Mouse (Mus musculus): ENCODE measurements around the gene Zglp1. TPM values are rescaled to one million over a fixed set of nuclear protein-coding genes. Genes with fewer than 3 reads are reported as not detected.
"Not testable (repeated sequence)": the region's sequence is repeated elsewhere in the genome, so short reads cannot be mapped to it uniquely, and the experiment has no call there.

Zglp1 gene
- total RNA-seq, 2 experiments from 2014 or later = not detected

- intact Hi-C loops (cut with DNase I) = loop anchor here (2.0 kb wide), 1 partner anchor 64 kb away; no protein-coding TSS in a partner anchor
- peak; percentile 86 to 87 for DNase-seq
Observed at GRCm38 (mm10) chr9:21073044-21073840, 6.3 kb upstream of the Zglp1 start, which contains the start of the genes Gm49373 and Fdx1l. Gm49373 (minus strand) TSS chr9:21073096. Fdx1l (minus strand) TSS chr9:21073614.

- intact Hi-C loops (cut with DNase I) = loop anchor here (2.0 kb wide), 1 partner anchor 64 kb away; no protein-coding TSS in a partner anchor
Observed at GRCm38 (mm10) chr9:21072641-21073040, 5.7 kb upstream of the Zglp1 start.

GRCm38 (mm10) chr9:21062928-21063327 is 4.0 kb downstream of the Zglp1 start:
- intact Hi-C loops (cut with DNase I) = no loop called here

More at GRCm38 (mm10) chr9:21072641-21073040, 5.7 kb upstream of the Zglp1 start:
- no peak for DNase-seq

GRCm38 (mm10) chr9:21051578-21051977 is 15.3 kb downstream of the Zglp1 start:
- no peak for DNase-seq
- intact Hi-C loops (cut with DNase I) = no loop called here

More at GRCm38 (mm10) chr9:21062928-21063327, 4.0 kb downstream of the Zglp1 start:
- DNase-seq = no peak

GRCm38 (mm10) chr9:21045235-21045634 is 21.7 kb downstream of the Zglp1 start:
- intact Hi-C loops (cut with DNase I) = no loop called here
- DNase-seq = no peak

GRCm38 (mm10) chr9:21044785-21045184 is 22.1 kb downstream of the Zglp1 start:
- DNase-seq; intact Hi-C loops (cut with DNase I): not testable (repeated sequence)

GRCm38 (mm10) chr9:21043563-21043962 is 23.3 kb downstream of the Zglp1 start:
- no peak for DNase-seq
- intact Hi-C loops (cut with DNase I) = no loop called here

- intact Hi-C loops (cut with DNase I) = no loop called here
- DNase-seq = no peak
Observed at GRCm38 (mm10) chr9:21041308-21041707, 25.6 kb downstream of the Zglp1 start.

GRCm38 (mm10) chr9:21039779-21040178 is 27.1 kb downstream of the Zglp1 start:
- intact Hi-C loops (cut with DNase I) = no loop called here

GRCm38 (mm10) chr9:21037481-21037891 is 29.4 kb downstream of the Zglp1 start:
- no peak for DNase-seq
- intact Hi-C loops (cut with DNase I) = no loop called here

More at GRCm38 (mm10) chr9:21039779-21040178, 27.1 kb downstream of the Zglp1 start:
- DNase-seq = no peak

GRCm38 (mm10) chr9:21036666-21037065 is 30.2 kb downstream of the Zglp1 start:
- DNase-seq = no peak
- intact Hi-C loops (cut with DNase I) = no loop called here

- no peak for DNase-seq
- intact Hi-C loops (cut with DNase I) = no loop called here
Observed at GRCm38 (mm10) chr9:21036161-21036560, 30.7 kb downstream of the Zglp1 start.

GRCm38 (mm10) chr9:21035586-21035985 is 31.3 kb downstream of the Zglp1 start:
- intact Hi-C loops (cut with DNase I) = no loop called here
- DNase-seq = no peak

- intact Hi-C loops (cut with DNase I) = loop anchor here (5.0 kb wide), 1 partner anchor 58 kb away; the partner anchor contains the start of genes Gm38431 and Raver1
- no peak for DNase-seq
Observed at GRCm38 (mm10) chr9:21034481-21035085, 32.3 kb downstream of the Zglp1 start.

GRCm38 (mm10) chr9:21033136-21033535 is 33.8 kb downstream of the Zglp1 start:
- intact Hi-C loops (cut with DNase I) = loop anchor here (5.0 kb wide), 1 partner anchor 59 kb away; the partner anchor contains the start of genes Gm38431 and Raver1
- peak; percentile 82 to 85 for DNase-seq

- no peak for DNase-seq
- intact Hi-C loops (cut with DNase I) = loop anchor here (5.0 kb wide), 1 partner anchor 60 kb away; the partner anchor contains the start of genes Gm38431 and Raver1
Observed at GRCm38 (mm10) chr9:21032491-21032890, 34.4 kb downstream of the Zglp1 start.

- DNase-seq = no peak
- intact Hi-C loops (cut with DNase I) = loop anchor here (2.0 to 5.0 kb wide), 2 partner anchors 60 to 105 kb away; partner anchors contain the start of genes Gm38431 and Raver1
Observed at GRCm38 (mm10) chr9:21031896-21032351, 35.0 kb downstream of the Zglp1 start, which contains the start of gene Icam5. Icam5 (plus strand) TSS chr9:21032073.

GRCm38 (mm10) chr9:21031251-21031895 is 35.5 kb downstream of the Zglp1 start:
- DNase-seq = peak; percentile 59 to 71
- intact Hi-C loops (cut with DNase I) = loop anchor here (2.0 to 5.0 kb wide), 2 partner anchors 61 to 105 kb away; partner anchors contain the start of genes Gm38431 and Raver1

- peak; percentile 80 to 86 for DNase-seq
- intact Hi-C loops (cut with DNase I) = loop anchor here (2.0 to 5.0 kb wide), 2 partner anchors 61 to 106 kb away; partner anchors contain the start of genes Gm38431 and Raver1
Observed at GRCm38 (mm10) chr9:21030781-21031250, 36.1 kb downstream of the Zglp1 start.

GRCm38 (mm10) chr9:21030055-21030600 is 36.8 kb downstream of the Zglp1 start:
- no peak for DNase-seq

More at GRCm38 (mm10) chr9:21030055-21030600, 36.8 kb downstream of the Zglp1 start:
- intact Hi-C loops (cut with DNase I) = loop anchor here (2.0 to 5.0 kb wide), 2 partner anchors 62 to 107 kb away; partner anchors contain the start of genes Gm38431 and Raver1
